13 mouse cellular contexts compared by ENCODE assay signal in genomic region chr7:28578543-28579053, GRCm38 (mm10). TPM values are rescaled to one million over a fixed set of nuclear protein-coding genes. Genes with fewer than 3 reads are reported as not detected.
DNase-seq lines count a peak whose midpoint lies in the region; ATAC-seq and TF ChIP-seq lines count a peak whose summit lies in the region.
"Had no signal": no experiment of that assay in that cellular context is flagged by ENCODE, and none has a peak within 500 bp of the region (broad histone marks: within the 10 kb centered on the region; RNA-seq: fewer than 3 reads in every experiment).

No protein-coding gene starts in this region.

- no peak for TF ChIP-seq CTCF in G1E (IDR thresholded peaks at IDR 0.05; ENCODE audit: low read depth, low read length)
- no peak for TF ChIP-seq CTCF in left cerebral cortex, adult 2 months (IDR thresholded peaks at IDR 0.05)

- no peak for ATAC-seq in kidney, embryonic 16.5 days (ENCODE audit: low FRiP score, low TSS enrichment)
- ATAC-seq in G1E (ENCODE audit: extremely low read depth, insufficient number of reproducible peaks, low FRiP score, poor library complexity, severe bottlenecking) = no peak
- no peak for ATAC-seq in limb, embryonic 15.5 days (ENCODE audit: insufficient number of reproducible peaks, low FRiP score, low TSS enrichment, low read depth)
- ATAC-seq in granulocyte monocyte progenitor cell, adult 5-6 weeks (replicated peaks; ENCODE audit: poor library complexity, severe bottlenecking) = no peak

- intact Hi-C loops in left cerebral cortex, adult 2 months (cut with DNase I) = no loop called here

- peaks cover 77% of the 10 kb centered on the region for H3K4me1 ChIP-seq in kidney, embryonic 16.5 days (ENCODE audit: insufficient read depth, low read length)
- H3K4me1 ChIP-seq in G1E (ENCODE audit: insufficient read depth, low read depth, low read length) = peaks cover 99% of the 10 kb centered on the region
- H3K4me1 ChIP-seq in limb, embryonic 15.5 days = peaks cover 47% of the 10 kb centered on the region

- peak; percentile 52 for DNase-seq in adrenal gland, adult 2 months
- DNase-seq in adrenal gland, postnatal 25 days = no peak
- DNase-seq in kidney, adult 8-10 months = no peak
- no peak for DNase-seq in G1E (ENCODE audit: low spot score)
- no peak for DNase-seq in left cerebral cortex, adult 2 months (ENCODE audit: extremely low spot score in 1 of 2, low spot score in 2 of 2)
- DNase-seq: heart, postnatal 36 days; right cerebral cortex, postnatal 25 days had no signal

- H3K4me3 ChIP-seq in kidney, embryonic 16.5 days (ENCODE audit: low read length) = no peak overlapping the region
- H3K4me3 ChIP-seq in G1E (ENCODE audit: low read depth, low read length) = peak overlapping the region; percentile 8; the same call in 1 of the 2 replicates
- no peak overlapping the region for H3K4me3 ChIP-seq in limb, embryonic 15.5 days
- no peak overlapping the region for H3K4me3 ChIP-seq in left cerebral cortex, adult 2 months

- no peaks in the 10 kb centered on the region for H3K27me3 ChIP-seq in kidney, embryonic 16.5 days (ENCODE audit: insufficient read depth, low read length)
- no peaks in the 10 kb centered on the region for H3K27me3 ChIP-seq in G1E (ENCODE audit: insufficient read depth, low read length)
- no peaks in the 10 kb centered on the region for H3K27me3 ChIP-seq in limb, embryonic 15.5 days

- H3K27ac ChIP-seq in kidney, embryonic 16.5 days (ENCODE audit: low read length) = peak overlapping the region; percentile 97
- H3K27ac ChIP-seq in limb, embryonic 15.5 days = peak overlapping the region; percentile 58; the same call in 1 of the 2 replicates
- no peak overlapping the region for H3K27ac ChIP-seq in left cerebral cortex, adult 2 months

- H3K9ac ChIP-seq in kidney, embryonic 16.5 days (replicated peaks; ENCODE audit: low read length) = no peak overlapping the region
- no peak overlapping the region for H3K9ac ChIP-seq in limb, embryonic 15.5 days

- 68% methylated on average over 5 of the region's 5 CpGs for WGBS in kidney, embryonic 16.5 days
- WGBS in limb, embryonic 15.5 days = 73% methylated on average over 5 of the region's 5 CpGs

- no peak overlapping the region for H3K4me2 ChIP-seq in kidney, embryonic 16.5 days (replicated peaks; ENCODE audit: low read depth, low read length)
- no peak overlapping the region for H3K4me2 ChIP-seq in limb, embryonic 15.5 days

- peaks cover 6% of the 10 kb centered on the region; the same call in 1 of the 2 replicates for H3K36me3 ChIP-seq in kidney, embryonic 16.5 days (ENCODE audit: insufficient read depth, low read length)
- H3K36me3 ChIP-seq in G1E (replicated peaks) = peaks cover 73% of the 10 kb centered on the region
- H3K36me3 ChIP-seq in limb, embryonic 15.5 days = no peaks in the 10 kb centered on the region

- H3K9me3 ChIP-seq in kidney, embryonic 16.5 days (ENCODE audit: low read length) = no peaks in the 10 kb centered on the region
- no peaks in the 10 kb centered on the region for H3K9me3 ChIP-seq in G1E (replicated peaks)
- no peaks in the 10 kb centered on the region for H3K9me3 ChIP-seq in limb, embryonic 15.5 days

RNA-seq across cellular contexts. Expression of gene Samd4b, which starts 19.3 kb away (rescaled TPM):
- total RNA-seq in adrenal gland, adult 2 months (2021) = 10 to 100 TPM; 61.0 to 78.2 TPM
- polyA plus RNA-seq in adrenal gland, adult 2 months (2012; rRNA removed) = 127 and 146 TPM in 2 replicates
- 66.6 and 69.4 TPM in 2 replicates for total RNA-seq in adrenal gland, postnatal 25 days (2021)
- polyA plus RNA-seq in kidney, embryonic 16.5 days (2015; fragmentation: Nextera tagmentation; extraction: Ambion mirVana) = 16.7 and 20.7 TPM in 2 replicates
- total RNA-seq in G1E (2014; fragmentation: Nextera tagmentation) = 62.7 and 75.9 TPM in 2 replicates
- 3.8 and 4.4 TPM in 2 replicates for total RNA-seq in G1E (2017)
- 88.8 and 104 TPM in 2 replicates for polyA plus RNA-seq in G1E (2012)
- 26.3 and 28.3 TPM in 2 replicates for polyA plus RNA-seq in limb, embryonic 15.5 days (2015; fragmentation: Nextera tagmentation; extraction: Ambion mirVana)
- total RNA-seq in left cerebral cortex, adult 2 months (2021) = 10 to 100 TPM; 74.9 to 78.9 TPM
- 17.5 and 25.0 TPM in 2 replicates for total RNA-seq in granulocyte monocyte progenitor cell, adult 5-6 weeks (2014; fragmentation: Nextera tagmentation)
- total RNA-seq in granulocyte monocyte progenitor cell, adult 5-6 weeks (2017) = 3.4 and 3.9 TPM in 2 replicates

RNA-seq across cellular contexts. Expression of gene Pak4, which starts 19.4 kb away (rescaled TPM):
- total RNA-seq in adrenal gland, adult 2 months (2021) = 10 to 100 TPM; 28.7 to 29.6 TPM
- 53.5 and 54.9 TPM in 2 replicates for polyA plus RNA-seq in adrenal gland, adult 2 months (2012; rRNA removed)
- 32.0 and 35.2 TPM in 2 replicates for total RNA-seq in adrenal gland, postnatal 25 days (2021)
- polyA plus RNA-seq in kidney, embryonic 16.5 days (2015; fragmentation: Nextera tagmentation; extraction: Ambion mirVana) = 78.4 and 79.6 TPM in 2 replicates
- total RNA-seq in G1E (2014; fragmentation: Nextera tagmentation) (13.2 and 16.0 TPM in 2 replicates), G1E (2017) (5.6 and 6.4 TPM in 2 replicates)
- 72.6 and 85.1 TPM in 2 replicates for polyA plus RNA-seq in G1E (2012)
- polyA plus RNA-seq in limb, embryonic 15.5 days (2015; fragmentation: Nextera tagmentation; extraction: Ambion mirVana) = 33.7 and 34.9 TPM in 2 replicates
- 1 to 10 TPM; 8.2 to 9.8 TPM for total RNA-seq in left cerebral cortex, adult 2 months (2021)
- 3.2 and 3.7 TPM in 2 replicates for total RNA-seq in granulocyte monocyte progenitor cell, adult 5-6 weeks (2014; fragmentation: Nextera tagmentation)
- 3.4 and 6.4 TPM in 2 replicates for total RNA-seq in granulocyte monocyte progenitor cell, adult 5-6 weeks (2017)

RNA-seq across cellular contexts. Expression of gene Nccrp1, which starts 31.5 kb away (rescaled TPM):
- total RNA-seq in adrenal gland, adult 2 months (2021) = not detected
- polyA plus RNA-seq in adrenal gland, adult 2 months (2012; rRNA removed) = 0.10 TPM in 1 of 2 replicates, not detected in the other
- total RNA-seq in adrenal gland, postnatal 25 days (2021) = not detected in 2 replicates
- 0.18 TPM in 1 of 2 replicates, not detected in the other for polyA plus RNA-seq in kidney, embryonic 16.5 days (2015; fragmentation: Nextera tagmentation; extraction: Ambion mirVana)
- total RNA-seq in G1E (2014; fragmentation: Nextera tagmentation) (not detected in 2 replicates), G1E (2017) (not detected in 2 replicates)
- 0.07 TPM in 1 of 2 replicates, not detected in the other for polyA plus RNA-seq in G1E (2012)
- polyA plus RNA-seq in limb, embryonic 15.5 days (2015; fragmentation: Nextera tagmentation; extraction: Ambion mirVana) = 1.6 and 2.3 TPM in 2 replicates
- total RNA-seq in left cerebral cortex, adult 2 months (2021) = under 1 TPM in 1 of 2 experiments, not detected in 1; 0.30 TPM
- total RNA-seq in granulocyte monocyte progenitor cell, adult 5-6 weeks (2014; fragmentation: Nextera tagmentation) = not detected in 2 replicates
- total RNA-seq in granulocyte monocyte progenitor cell, adult 5-6 weeks (2017) = not detected in 2 replicates
- total RNA-seq: heart, postnatal 36 days had no signal

RNA-seq across cellular contexts. Expression of gene Sycn, which starts 37.9 kb away (rescaled TPM):
- not detected for total RNA-seq in adrenal gland, adult 2 months (2021)
- 0.44 and 0.48 TPM in 2 replicates for polyA plus RNA-seq in adrenal gland, adult 2 months (2012; rRNA removed)
- total RNA-seq in adrenal gland, postnatal 25 days (2021) = not detected in 2 replicates
- not detected in 2 replicates for polyA plus RNA-seq in kidney, embryonic 16.5 days (2015; fragmentation: Nextera tagmentation; extraction: Ambion mirVana)
- total RNA-seq in G1E (2014; fragmentation: Nextera tagmentation) (not detected in 2 replicates), G1E (2017) (not detected in 2 replicates)
- not detected in 2 replicates for polyA plus RNA-seq in G1E (2012)
- polyA plus RNA-seq in limb, embryonic 15.5 days (2015; fragmentation: Nextera tagmentation; extraction: Ambion mirVana) = not detected in 2 replicates
- not detected for total RNA-seq in left cerebral cortex, adult 2 months (2021)
- total RNA-seq in granulocyte monocyte progenitor cell, adult 5-6 weeks (2014; fragmentation: Nextera tagmentation) = not detected in 2 replicates
- total RNA-seq in granulocyte monocyte progenitor cell, adult 5-6 weeks (2017) = not detected in 2 replicates
- total RNA-seq: common myeloid progenitor, adult 5-6 weeks; heart, postnatal 36 days; left cerebral cortex, adult 18-20 months; neutrophil, adult 5-6 weeks had no signal

RNA-seq across cellular contexts. Expression of gene Acp7, which starts 52.5 kb away (rescaled TPM):
- total RNA-seq in adrenal gland, adult 2 months (2021) = not detected
- not detected in 2 replicates for polyA plus RNA-seq in adrenal gland, adult 2 months (2012; rRNA removed)
- total RNA-seq in adrenal gland, postnatal 25 days (2021) = not detected in 2 replicates
- polyA plus RNA-seq in kidney, embryonic 16.5 days (2015; fragmentation: Nextera tagmentation; extraction: Ambion mirVana) = not detected in 2 replicates
- not detected in 2 replicates for total RNA-seq in G1E (2014; fragmentation: Nextera tagmentation)
- total RNA-seq in G1E (2017) = 0.11 TPM in 1 of 2 replicates, not detected in the other
- polyA plus RNA-seq in G1E (2012) = not detected in 2 replicates
- 1.8 and 1.9 TPM in 2 replicates for polyA plus RNA-seq in limb, embryonic 15.5 days (2015; fragmentation: Nextera tagmentation; extraction: Ambion mirVana)
- 1 to 10 TPM; 1.4 to 2.5 TPM for total RNA-seq in left cerebral cortex, adult 2 months (2021)
- total RNA-seq in granulocyte monocyte progenitor cell, adult 5-6 weeks (2014; fragmentation: Nextera tagmentation) = not detected in 2 replicates
- not detected in 2 replicates for total RNA-seq in granulocyte monocyte progenitor cell, adult 5-6 weeks (2017)
- total RNA-seq: common myeloid progenitor, adult 5-6 weeks; heart, postnatal 36 days; neutrophil, adult 5-6 weeks had no signal
